Mouse (Mus musculus) intestine, embryonic 16.5 days (tissue): ENCODE measurements at regions not wholly inside any gene's neighbourhood (a gene's known extent, or its start where the extent isn't known, plus 50 kb on each side); places are given as distances from the start of the nearest gene placed in this dataset.

ENCODE experiments used
- ATAC-seq: fragments of 200-750 bp; cut with Nextera tagmentation; 2 replicates; pipeline ENCODE4 v1.8.0; 2017; ENCODE audit warnings: moderate TSS enrichment, moderate library complexity
- H3K27ac ChIP-seq: fragments of 300-500 bp; sonication (generic); 2 replicates; pipeline ENCODE4 v1.5.1; 2014; ENCODE audit warnings: mild to moderate bottlenecking, low read length
- H3K27me3 ChIP-seq: fragments of 300-500 bp; sonication (generic); replicated peaks from 2 replicates; pipeline ENCODE4 v1.6.1; 2014; ENCODE audit warnings: low read length, control low read depth, mixed read lengths; ENCODE audit not compliant: control insufficient read depth, insufficient read depth
- H3K36me3 ChIP-seq: fragments of 300-500 bp; sonication (generic); 2 replicates; pipeline ENCODE4 v1.6.1; 2014; ENCODE audit warnings: low read length, control low read depth; ENCODE audit not compliant: control insufficient read depth, insufficient read depth
- H3K4me1 ChIP-seq: fragments of 300-500 bp; sonication (generic); 2 replicates; pipeline ENCODE4 v1.6.1; 2014; ENCODE audit warnings: low read length, control low read depth, mixed read lengths; ENCODE audit not compliant: control insufficient read depth, insufficient read depth
- H3K4me2 ChIP-seq: fragments of 300-500 bp; sonication (generic); 2 replicates; pipeline ENCODE4 v1.6.1; 2014; ENCODE audit warnings: low read depth, low read length, control low read depth
- H3K4me3 ChIP-seq: fragments of 300-500 bp; sonication (generic); 2 replicates; pipeline ENCODE4 v1.5.1; 2014; ENCODE audit warnings: mild to moderate bottlenecking, low read length
- H3K9ac ChIP-seq: fragments of 300-500 bp; sonication (generic); 2 replicates; pipeline ENCODE4 v1.6.1; 2014; ENCODE audit warnings: low read depth, low read length
- H3K9me3 ChIP-seq: fragments of 300-500 bp; sonication (generic); 2 replicates; pipeline ENCODE4 v1.6.1; 2016; ENCODE audit warnings: low read length, control low read depth; ENCODE audit not compliant: control insufficient read depth
- WGBS: fragments of 180-500 bp; shearing (Covaris S2); extraction: QIAGEN DNeasy Blood & Tissue Kit; methylation state at CpG from one replicate; pipeline ENCODE4 v1.1.7; 2014; 5-methylcytosine and 5-hydroxymethylcytosine counted together

- H3K9ac ChIP-seq: no peak overlapping the region
- 48% methylated on average over 5 of the region's 5 CpGs for WGBS
- H3K4me2 ChIP-seq: no peak overlapping the region
- H3K9me3 ChIP-seq: no peaks in the 10 kb centered on the region
- H3K27me3 ChIP-seq: no peaks in the 10 kb centered on the region
- ATAC-seq: no peak
- no peaks in the 10 kb centered on the region for H3K4me1 ChIP-seq
- H3K4me3 ChIP-seq: no peak overlapping the region
- H3K36me3 ChIP-seq: no peaks in the 10 kb centered on the region
- no peak overlapping the region for H3K27ac ChIP-seq
Observed at GRCm38 (mm10) chr8:28235562-28235961, 788.1 kb downstream of the Poteg start.

GRCm38 (mm10) chr8:28239411-28239810 is 791.9 kb downstream of the Poteg start:
- ATAC-seq: no peak
- no peak overlapping the region for H3K27ac ChIP-seq
- no peak overlapping the region for H3K9ac ChIP-seq
- 80% methylated on average over 7 of the region's 7 CpGs for WGBS
- H3K9me3 ChIP-seq: no peaks in the 10 kb centered on the region
- H3K36me3 ChIP-seq: no peaks in the 10 kb centered on the region
- no peak overlapping the region for H3K4me2 ChIP-seq
- no peaks in the 10 kb centered on the region for H3K4me1 ChIP-seq
- H3K4me3 ChIP-seq: no peak overlapping the region
- no peaks in the 10 kb centered on the region for H3K27me3 ChIP-seq

GRCm38 (mm10) chr8:28252399-28253240 is 805.1 kb downstream of the Poteg start:
- Histone ChIP-seq H3K27me3 (no peaks in the 10 kb centered on the region), H3K4me3 (no peak overlapping the region), H3K27ac (no peak overlapping the region), H3K36me3 (no peaks in the 10 kb centered on the region), H3K9ac (no peak overlapping the region), H3K4me2 (no peak overlapping the region), H3K4me1 (no peaks in the 10 kb centered on the region), H3K9me3 (no peaks in the 10 kb centered on the region)
- WGBS: 67% methylated on average over 9 of the region's 9 CpGs
- no peak for ATAC-seq

- 72% methylated on average over 5 of the region's 5 CpGs for WGBS
- H3K27ac ChIP-seq: no peak overlapping the region
- no peaks in the 10 kb centered on the region for H3K9me3 ChIP-seq
- ATAC-seq: no peak
- no peak overlapping the region for H3K4me2 ChIP-seq
- no peaks in the 10 kb centered on the region for H3K4me1 ChIP-seq
- H3K36me3 ChIP-seq: no peaks in the 10 kb centered on the region
- no peak overlapping the region for H3K4me3 ChIP-seq
- no peak overlapping the region for H3K9ac ChIP-seq
- no peaks in the 10 kb centered on the region for H3K27me3 ChIP-seq
Observed at GRCm38 (mm10) chr8:28267277-28267676, 819.8 kb downstream of the Poteg start.

GRCm38 (mm10) chr8:28284257-28284656 is 836.8 kb downstream of the Poteg start:
- no peak for ATAC-seq
- no peak overlapping the region for H3K27ac ChIP-seq
- H3K27me3 ChIP-seq: no peaks in the 10 kb centered on the region
- H3K36me3 ChIP-seq: no peaks in the 10 kb centered on the region
- H3K9me3 ChIP-seq: no peaks in the 10 kb centered on the region
- WGBS: 82% methylated on average over 2 of the region's 2 CpGs
- no peak overlapping the region for H3K4me3 ChIP-seq
- no peak overlapping the region for H3K4me2 ChIP-seq
- H3K9ac ChIP-seq: no peak overlapping the region
- H3K4me1 ChIP-seq: no peaks in the 10 kb centered on the region

GRCm38 (mm10) chr8:28298896-28299793 is 851.7 kb downstream of the Poteg start:
- peak; percentile 28; the same call in 1 of the 2 replicates for ATAC-seq
- H3K4me2 ChIP-seq: no peak overlapping the region
- no peaks in the 10 kb centered on the region for H3K9me3 ChIP-seq
- H3K4me1 ChIP-seq: no peaks in the 10 kb centered on the region
- no peaks in the 10 kb centered on the region for H3K36me3 ChIP-seq
- H3K27me3 ChIP-seq: no peaks in the 10 kb centered on the region
- no peak overlapping the region for H3K4me3 ChIP-seq
- WGBS: 66% methylated on average over 5 of the region's 5 CpGs
- H3K27ac ChIP-seq: no peak overlapping the region
- no peak overlapping the region for H3K9ac ChIP-seq

GRCm38 (mm10) chr8:28317081-28317480 is 869.6 kb downstream of the Poteg start:
- no peak overlapping the region for H3K27ac ChIP-seq
- no peak overlapping the region for H3K9ac ChIP-seq
- H3K4me3 ChIP-seq: no peak overlapping the region
- no peaks in the 10 kb centered on the region for H3K9me3 ChIP-seq
- no peaks in the 10 kb centered on the region for H3K4me1 ChIP-seq
- WGBS: 51% methylated on average over 1 of the region's 1 CpGs
- ATAC-seq: no peak
- no peak overlapping the region for H3K4me2 ChIP-seq
- H3K36me3 ChIP-seq: no peaks in the 10 kb centered on the region
- H3K27me3 ChIP-seq: no peaks in the 10 kb centered on the region

GRCm38 (mm10) chr8:28333388-28333787 is 885.9 kb downstream of the Poteg start:
- H3K4me3 ChIP-seq: no peak overlapping the region
- H3K9me3 ChIP-seq: no peaks in the 10 kb centered on the region
- H3K36me3 ChIP-seq: no peaks in the 10 kb centered on the region
- ATAC-seq: no peak
- no peak overlapping the region for H3K9ac ChIP-seq
- no peaks in the 10 kb centered on the region for H3K27me3 ChIP-seq
- no peak overlapping the region for H3K4me2 ChIP-seq
- no peak overlapping the region for H3K27ac ChIP-seq
- 78% methylated on average over 1 of the region's 1 CpGs for WGBS
- no peaks in the 10 kb centered on the region for H3K4me1 ChIP-seq

GRCm38 (mm10) chr8:28337484-28337883 is 890.0 kb downstream of the Poteg start:
- 79% methylated on average over 4 of the region's 4 CpGs for WGBS
- H3K9me3 ChIP-seq: no peaks in the 10 kb centered on the region
- H3K27ac ChIP-seq: no peak overlapping the region
- no peaks in the 10 kb centered on the region for H3K4me1 ChIP-seq
- no peak overlapping the region for H3K4me3 ChIP-seq
- H3K4me2 ChIP-seq: no peak overlapping the region
- H3K36me3 ChIP-seq: no peaks in the 10 kb centered on the region
- no peak overlapping the region for H3K9ac ChIP-seq
- no peak for ATAC-seq
- H3K27me3 ChIP-seq: no peaks in the 10 kb centered on the region
